Mouse (Mus musculus): ENCODE results near the gene Ncor2.

The Ncor2 gene

GRCm38 (mm10) chr5:124986222-124986621 is 192.8 kb downstream of the Ncor2 start:
- WGBS = 92% methylated on average over 5 of the region's 5 CpGs

GRCm38 (mm10) chr5:124969790-124970189 is 209.2 kb downstream of the Ncor2 start:
- WGBS = 54% methylated on average over 8 of the region's 8 CpGs
